Mouse (Mus musculus): ENCODE results near the gene Pitpnm3. TPM values are rescaled to one million over a fixed set of nuclear protein-coding genes. Genes with fewer than 3 reads are reported as not detected.

Gene Pitpnm3
- polyA plus RNA-seq (2017; shearing (Covaris generic)) = 0.54 TPM

GRCm38 (mm10) chr11:72135383-72136158 lies at the start of gene Pitpnm3:
TSS of gene Pitpnm3 (minus strand) at chr11:72135778.

GRCm38 (mm10) chr11:72041768-72042607 lies 93.6 kb downstream of the Pitpnm3 start, which contains the start of gene Pimreg:
TSS of gene Pimreg (plus strand) at chr11:72042032.

GRCm38 (mm10) chr11:72037409-72037808 lies 98.2 kb downstream of the Pitpnm3 start, which contains the start of gene Aipl1:
TSS of gene Aipl1 (minus strand) at chr11:72037509.

Other genes starting within 250 kb of the Pitpnm3 start
- 0.22 TPM for gene Aipl1, start 98.3 kb downstream of the Pitpnm3 start, polyA plus RNA-seq (2017; shearing (Covaris generic))
- gene Pimreg, start 93.7 kb downstream of the Pitpnm3 start, polyA plus RNA-seq (2017; shearing (Covaris generic)) = 0.83 TPM
- gene Gm43951, start 71.1 kb upstream of the Pitpnm3 start, polyA plus RNA-seq (2017; shearing (Covaris generic)) = 0.17 TPM
- gene 4933427D14Rik, start 71.7 kb upstream of the Pitpnm3 start, polyA plus RNA-seq (2017; shearing (Covaris generic)) = 14.3 TPM
- gene Txndc17, start 71.8 kb upstream of the Pitpnm3 start, polyA plus RNA-seq (2017; shearing (Covaris generic)) = 69.0 TPM
- gene Med31, start 79.8 kb upstream of the Pitpnm3 start, polyA plus RNA-seq (2017; shearing (Covaris generic)) = 22.9 TPM
- gene Slc13a5, start 131.4 kb upstream of the Pitpnm3 start, polyA plus RNA-seq (2017; shearing (Covaris generic)) = not detected
- 39.9 TPM for gene Xaf1, start 165.9 kb upstream of the Pitpnm3 start, polyA plus RNA-seq (2017; shearing (Covaris generic))
- gene Fbxo39, start 178.7 kb upstream of the Pitpnm3 start, polyA plus RNA-seq (2017; shearing (Covaris generic)) = not detected
- gene Tekt1, start 226.7 kb upstream of the Pitpnm3 start, polyA plus RNA-seq (2017; shearing (Covaris generic)) = not detected

All from effector memory CD4-positive, alpha-beta T cell, adult 7 months (primary cell).